8 mouse cellular contexts compared by ENCODE assay signal in genomic region chr5:62895326-62895725, GRCm38 (mm10).
DNase-seq lines count a peak whose midpoint lies in the region; ATAC-seq and TF ChIP-seq lines count a peak whose summit lies in the region.

No protein-coding gene starts in this region.

- no peak overlapping the region for H3K4me2 ChIP-seq in heart, embryonic 12.5 days
- no peak overlapping the region for H3K4me2 ChIP-seq in hindbrain, embryonic 15.5 days
- no peak overlapping the region for H3K4me2 ChIP-seq in midbrain, embryonic 12.5 days (replicated peaks)

- no peak overlapping the region for H3K27ac ChIP-seq in heart, adult 2 months
- H3K27ac ChIP-seq in heart, embryonic 12.5 days (ENCODE audit: poor library complexity, severe bottlenecking): no peak overlapping the region
- H3K27ac ChIP-seq in hindbrain, embryonic 15.5 days (replicated peaks): no peak overlapping the region
- H3K27ac ChIP-seq in midbrain, embryonic 12.5 days (replicated peaks): no peak overlapping the region

- no peaks in the 10 kb centered on the region for H3K36me3 ChIP-seq in heart, adult 2 months (ENCODE audit: control insufficient read depth, insufficient read depth, low read length)
- H3K36me3 ChIP-seq in heart, embryonic 12.5 days: no peaks in the 10 kb centered on the region
- H3K36me3 ChIP-seq in hindbrain, embryonic 15.5 days: no peaks in the 10 kb centered on the region
- H3K36me3 ChIP-seq in midbrain, embryonic 12.5 days: no peaks in the 10 kb centered on the region

- peak; percentile 61 for TF ChIP-seq CTCF in heart, adult 2 months (IDR thresholded peaks at IDR 0.05)

- no peaks in the 10 kb centered on the region for H3K9me3 ChIP-seq in heart, embryonic 12.5 days (replicated peaks)
- no peaks in the 10 kb centered on the region for H3K9me3 ChIP-seq in hindbrain, embryonic 15.5 days
- no peaks in the 10 kb centered on the region for H3K9me3 ChIP-seq in midbrain, embryonic 12.5 days

- intact Hi-C loops in heart, adult 2 months (cut with DNase I): loop anchor here (5.0 kb wide), 1 partner anchor 872 kb away; no protein-coding TSS in a partner anchor

- WGBS in heart, adult 2 months: 49% methylated on average over 3 of the region's 3 CpGs
- 50% methylated on average over 3 of the region's 3 CpGs for WGBS in heart, embryonic 12.5 days
- 60% methylated on average over 3 of the region's 3 CpGs for whole genome bisulfite sequencing in hindbrain, embryonic 15.5 days
- WGBS in midbrain, embryonic 12.5 days: 70% methylated on average over 3 of the region's 3 CpGs

- no peak for DNase-seq in heart, adult 2 months
- DNase-seq in 416B (ENCODE audit: low read depth): peak; percentile 50
- peak; percentile 72 for DNase-seq in brain, adult 2 months (ENCODE audit: low read depth, low spot score)
- no peak for DNase-seq in urinary bladder, postnatal 10 days (ENCODE audit: low spot score)
- no peak for DNase-seq in ovary, postnatal 36 days (ENCODE audit: low spot score)

- H3K79me2 ChIP-seq in heart, adult 2 months (replicated peaks; ENCODE audit: control insufficient read depth, insufficient read depth, low read length): no peaks in the 10 kb centered on the region

- ATAC-seq in heart, embryonic 12.5 days (ENCODE audit: insufficient number of reproducible peaks, low FRiP score): no peak
- ATAC-seq in hindbrain, embryonic 15.5 days (ENCODE audit: low FRiP score, low read depth): peak; percentile 85
- peak; percentile 78; the same call in 1 of the 2 replicates for ATAC-seq in midbrain, embryonic 12.5 days (ENCODE audit: low FRiP score, low read depth)

- H3K4me3 ChIP-seq in heart, adult 2 months: no peak overlapping the region
- no peak overlapping the region for H3K4me3 ChIP-seq in heart, embryonic 12.5 days
- no peak overlapping the region for H3K4me3 ChIP-seq in hindbrain, embryonic 15.5 days
- no peak overlapping the region for H3K4me3 ChIP-seq in midbrain, embryonic 12.5 days

- no peak for TF ChIP-seq POLR2A in heart, adult 2 months (IDR thresholded peaks at IDR 0.05; ENCODE audit: insufficient read depth, low read depth, low read length)

- no peak overlapping the region for H3K9ac ChIP-seq in heart, adult 2 months (ENCODE audit: low read depth, low read length)
- no peak overlapping the region for H3K9ac ChIP-seq in heart, embryonic 12.5 days
- no peak overlapping the region for H3K9ac ChIP-seq in hindbrain, embryonic 15.5 days
- no peak overlapping the region for H3K9ac ChIP-seq in midbrain, embryonic 12.5 days (replicated peaks)

- H3K4me1 ChIP-seq in heart, adult 2 months (ENCODE audit: control insufficient read depth, insufficient read depth, low read length): no peaks in the 10 kb centered on the region
- peaks cover 6% of the 10 kb centered on the region; the same call in 1 of the 2 replicates for H3K4me1 ChIP-seq in heart, embryonic 12.5 days (replicated peaks)
- H3K4me1 ChIP-seq in hindbrain, embryonic 15.5 days (replicated peaks): no peaks in the 10 kb centered on the region
- H3K4me1 ChIP-seq in midbrain, embryonic 12.5 days: no peaks in the 10 kb centered on the region

- no peaks in the 10 kb centered on the region for H3K27me3 ChIP-seq in heart, adult 2 months (ENCODE audit: control insufficient read depth, insufficient read depth, low read length)
- H3K27me3 ChIP-seq in heart, embryonic 12.5 days (replicated peaks): no peaks in the 10 kb centered on the region
- H3K27me3 ChIP-seq in hindbrain, embryonic 15.5 days: no peaks in the 10 kb centered on the region
- no peaks in the 10 kb centered on the region for H3K27me3 ChIP-seq in midbrain, embryonic 12.5 days

- TF ChIP-seq EP300 in heart, adult 2 months (IDR thresholded peaks at IDR 0.05; ENCODE audit: insufficient read depth, low read depth, low read length): no peak

Comparison
In these comparisons a context has a peak if more than half of its experiments do, and no peak if none do; other contexts are left out.
1. DNase-seq: peak in 416B (single experiment) and brain, adult 2 months (single experiment); none in heart, adult 2 months (0 of 2), urinary bladder, postnatal 10 days (single experiment) and ovary, postnatal 36 days (single experiment).